Mouse (Mus musculus): Measurements from ENCODE around the gene Mylk4. TPM values are rescaled to one million over a fixed set of nuclear protein-coding genes. Genes with fewer than 3 reads are reported as not detected.

The Mylk4 gene
- total RNA-seq (2021), result 10 to 100 TPM; 55.6 to 59.7 TPM

DNA sequence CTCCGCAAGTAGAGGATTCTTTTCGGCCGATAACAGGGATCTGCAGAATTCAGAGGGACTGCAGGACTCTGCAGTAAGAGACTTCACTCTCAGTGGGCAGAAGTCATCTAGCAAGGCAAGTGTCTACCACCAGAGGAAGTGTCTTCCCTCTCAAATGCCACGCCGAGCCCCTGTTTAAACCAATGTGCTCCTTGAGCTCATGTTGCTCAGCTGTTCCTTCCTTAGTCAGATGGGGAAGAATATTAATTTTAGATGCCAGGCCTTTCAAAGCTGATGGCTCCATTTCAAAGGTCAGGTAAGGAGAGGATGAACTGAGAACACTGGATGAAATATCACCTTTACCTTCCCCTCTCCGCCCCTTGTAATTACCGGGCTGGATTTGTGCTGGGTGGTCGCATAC lies at the start of gene Mylk4:
TSS of gene Mylk4 (minus strand) at position 139 of the 400 bp plus-strand sequence.
- DNase-seq, result no peak

DNA sequence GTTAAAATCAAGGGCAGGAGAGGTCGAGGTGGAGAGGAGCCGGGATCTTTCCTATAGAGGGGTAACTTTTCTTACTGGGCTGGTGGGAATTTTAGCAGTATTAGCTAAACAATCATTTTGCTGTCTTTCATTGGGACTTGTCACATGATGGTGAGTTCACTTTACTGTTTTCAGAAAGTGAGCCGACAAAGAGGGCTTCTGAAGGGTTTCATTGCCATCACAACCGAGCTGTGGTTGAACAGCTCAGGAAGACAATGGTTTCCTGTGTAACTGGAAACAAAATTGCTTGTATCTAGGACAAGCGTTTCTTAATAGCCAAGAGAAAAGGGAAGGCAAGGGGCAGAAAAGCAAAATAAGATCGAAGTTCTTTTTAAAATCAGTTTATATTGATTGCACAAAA lies 49.5 kb upstream of the Mylk4 start:
- DNase-seq, result no peak

DNA sequence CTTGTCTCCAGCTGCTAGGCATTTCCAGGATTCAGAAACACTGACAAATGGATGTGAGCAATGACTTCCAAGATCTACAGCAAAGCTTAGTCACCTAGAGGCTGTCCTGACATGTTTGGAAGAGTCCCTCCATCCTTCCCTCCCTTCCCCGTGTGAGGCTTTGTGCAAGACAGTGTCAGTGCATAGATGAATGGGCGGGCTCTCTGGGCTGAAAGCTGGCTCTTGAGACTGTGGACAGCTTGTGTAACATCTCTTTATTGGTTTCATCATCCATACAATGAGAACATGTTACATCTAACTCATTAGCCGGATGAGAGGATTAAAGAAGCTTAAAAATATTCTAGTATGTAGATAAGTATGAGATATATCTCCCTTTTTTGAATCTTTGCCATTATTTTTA lies 49.0 kb upstream of the Mylk4 start:
- DNase-seq, result no peak

DNA sequence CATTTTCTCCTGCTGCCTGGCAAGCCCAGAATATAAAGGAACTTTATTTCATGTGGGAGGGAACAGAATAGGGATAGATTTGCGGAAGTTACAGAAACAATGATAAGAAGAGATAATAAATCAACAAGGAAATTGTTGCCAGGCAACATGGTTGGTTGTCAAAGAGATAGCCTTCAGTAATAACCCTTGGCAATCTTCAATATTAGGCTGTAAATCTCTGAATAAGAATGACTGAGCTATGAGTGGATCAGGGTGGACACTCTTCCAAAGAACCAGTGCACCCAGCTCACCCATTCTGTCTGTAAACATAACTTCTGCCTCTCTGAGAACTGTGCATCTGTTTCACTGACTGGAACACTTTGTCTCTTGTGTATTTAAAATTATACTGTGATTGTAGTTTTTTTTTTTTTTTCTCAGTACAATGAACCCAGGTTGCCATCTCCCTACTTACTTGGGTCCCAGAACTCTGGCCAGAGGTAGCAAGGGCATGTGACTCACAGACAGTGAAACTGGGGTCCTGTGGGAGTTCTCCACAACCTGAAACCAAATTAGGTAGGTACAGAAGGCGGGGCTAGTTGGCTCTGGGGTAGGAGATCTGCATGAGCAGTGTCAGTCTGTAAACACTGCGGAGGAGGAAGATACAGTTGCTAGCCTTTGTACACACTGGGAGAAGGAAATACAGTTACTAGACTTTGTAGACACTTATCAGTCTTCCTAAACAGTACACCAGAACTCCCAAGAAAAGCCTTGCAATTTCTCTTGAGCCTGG lies 47.9 kb upstream of the Mylk4 start:
- no peak for DNase-seq

DNA sequence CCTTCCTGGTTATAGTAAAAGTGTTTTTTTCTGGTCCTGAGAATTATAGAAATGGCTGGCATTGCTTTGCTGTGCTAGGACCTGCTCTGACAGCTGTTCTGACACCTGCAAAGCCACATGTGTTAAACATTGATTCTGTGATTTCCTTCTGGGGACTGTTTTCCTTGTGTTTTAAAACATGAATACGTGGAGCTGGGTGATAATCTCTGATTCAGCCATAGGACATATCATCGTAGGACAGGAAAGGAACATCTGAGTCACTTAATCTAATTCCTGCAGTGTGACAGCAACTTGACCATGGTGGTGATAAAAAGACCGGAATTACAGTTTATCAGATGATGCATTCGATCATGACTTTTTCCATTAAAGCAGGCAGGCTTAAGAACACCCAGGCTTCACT lies 45.1 kb upstream of the Mylk4 start:
- DNase-seq, result no peak

DNA sequence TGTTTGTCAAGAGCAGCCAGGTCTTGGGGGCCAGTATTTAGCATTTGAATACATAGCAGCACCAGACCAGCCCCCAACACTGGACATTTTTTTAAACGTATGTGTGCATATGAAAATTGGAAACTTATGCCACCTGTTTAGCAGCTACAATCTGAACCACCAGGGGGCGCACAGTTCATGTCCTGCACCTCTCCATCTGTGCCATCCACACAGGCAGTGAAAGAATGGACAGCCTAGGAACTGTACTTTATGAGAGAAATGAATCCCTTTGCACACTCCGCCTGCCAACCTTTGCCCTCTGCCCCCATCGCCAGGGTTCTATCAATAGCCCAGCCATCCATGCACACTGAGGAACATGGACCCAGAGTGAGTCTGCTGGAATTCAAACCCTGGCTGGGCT lies 44.2 kb upstream of the Mylk4 start:
- peak; percentile 69 for DNase-seq

DNA sequence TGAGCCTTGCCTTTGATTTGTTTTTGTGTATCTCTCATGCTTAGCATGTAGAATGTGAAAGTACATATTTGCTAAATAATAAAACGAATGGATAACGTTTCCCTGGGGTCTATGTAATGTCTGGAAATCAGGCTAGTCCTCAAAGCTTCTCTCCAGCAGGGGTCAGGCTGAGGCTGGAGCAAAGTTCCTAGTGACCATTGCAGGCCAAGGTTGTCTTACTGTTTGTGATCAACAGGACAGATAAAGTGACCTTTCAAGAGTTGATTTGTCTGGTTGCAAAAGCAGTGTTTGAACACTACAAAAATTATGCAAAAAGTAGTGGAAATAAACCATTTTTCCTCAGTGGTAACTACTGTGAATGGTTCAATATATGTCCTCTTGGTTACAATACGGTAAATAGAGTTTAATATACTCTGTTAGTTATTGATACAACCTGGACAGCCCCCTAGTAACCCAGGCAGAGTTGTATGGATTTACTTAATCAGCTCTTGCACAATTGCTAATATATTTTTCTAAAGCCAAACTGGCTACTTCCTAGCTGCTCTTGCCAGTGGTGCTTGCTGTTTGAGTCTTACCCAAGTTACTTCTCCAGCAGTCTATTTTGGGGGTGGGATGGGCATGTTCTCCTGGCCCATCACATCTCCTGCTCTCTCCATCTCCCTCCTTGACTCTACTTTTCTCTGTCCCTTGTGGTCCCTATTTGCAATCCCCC lies 43.5 kb upstream of the Mylk4 start:
- no peak for DNase-seq

DNA sequence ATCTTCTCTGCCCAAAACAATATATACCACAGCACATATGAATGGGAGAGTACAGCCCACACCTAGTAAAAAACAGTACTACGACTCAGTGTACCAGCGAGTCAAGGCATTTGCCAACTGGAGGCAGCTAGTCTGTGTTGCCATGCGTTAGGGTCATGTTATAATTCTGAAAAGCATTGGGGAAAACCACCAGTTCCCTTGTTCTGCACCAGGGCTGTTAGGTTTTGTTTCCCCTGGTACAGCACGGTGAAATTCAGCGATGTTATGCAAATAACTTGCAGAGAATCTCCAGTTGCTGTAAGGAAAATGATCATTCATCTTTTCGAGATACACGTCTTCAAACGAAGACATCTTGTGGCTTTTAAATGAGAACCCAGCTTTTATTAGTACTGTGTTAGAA lies 41.8 kb upstream of the Mylk4 start:
- no peak for DNase-seq

DNA sequence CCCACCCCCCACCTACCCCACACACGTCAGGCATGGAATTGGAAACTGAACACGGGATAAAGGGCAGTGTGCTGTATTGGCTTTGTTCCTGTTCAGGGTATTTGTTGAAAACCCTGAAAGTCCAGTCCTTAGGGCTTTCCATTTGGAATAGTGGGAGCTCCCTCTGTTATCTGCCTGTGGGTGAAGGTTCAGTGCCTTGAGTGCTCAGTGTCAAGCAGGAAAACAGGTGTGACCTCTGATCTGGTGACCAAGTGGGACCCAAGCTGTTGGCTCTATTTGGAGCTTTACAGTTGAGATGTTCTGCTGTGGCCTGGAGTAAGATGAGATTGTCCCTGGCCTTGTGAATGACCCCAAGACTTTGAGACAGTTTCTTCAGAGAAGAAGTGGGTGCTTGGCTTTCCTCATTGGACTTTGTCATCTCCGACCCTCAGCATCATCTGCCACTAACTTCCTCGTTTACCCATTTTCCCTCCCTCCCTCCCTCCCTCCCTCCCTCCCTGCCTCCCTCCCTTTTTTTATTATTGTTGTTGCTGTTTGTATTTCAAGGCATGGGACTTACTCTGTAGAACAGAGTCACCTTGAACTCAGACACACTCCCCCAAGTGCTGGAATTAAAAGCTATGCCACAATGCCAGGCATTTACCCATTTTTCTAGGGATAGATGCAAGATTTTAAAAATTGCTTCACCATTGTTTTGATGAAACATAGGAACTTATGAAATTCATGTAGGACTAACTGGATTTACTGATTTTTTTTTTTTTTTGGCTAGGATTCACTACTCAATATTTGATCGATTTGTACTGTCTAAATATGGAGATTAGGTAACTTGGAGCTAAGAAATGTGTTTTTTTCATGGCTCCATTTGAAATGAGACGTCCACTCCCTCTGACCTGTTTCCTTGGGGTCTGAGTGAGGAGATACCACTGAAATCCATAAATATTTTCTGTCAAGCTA lies 40.9 kb upstream of the Mylk4 start:
- DNase-seq, result no peak

DNA sequence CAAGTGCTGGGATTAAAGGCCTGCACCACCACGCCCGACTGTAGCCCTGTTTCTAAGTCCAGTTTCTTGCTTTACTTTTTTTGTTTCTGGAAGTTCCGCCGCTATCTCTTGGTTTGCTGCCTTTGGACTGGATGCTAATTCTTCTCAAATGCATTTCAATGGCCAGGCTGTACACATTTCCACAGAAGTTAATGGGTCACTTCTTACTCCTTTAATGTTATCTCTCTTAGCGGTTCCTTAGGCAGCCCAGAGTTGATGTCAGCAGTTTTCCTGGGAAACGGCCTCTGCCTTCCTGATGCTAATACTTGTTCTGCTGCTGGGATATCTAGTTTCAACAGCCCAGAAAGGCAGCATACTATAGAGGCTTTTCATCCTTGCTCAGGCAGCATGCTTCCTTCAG lies 39.4 kb upstream of the Mylk4 start:
- no peak for DNase-seq

DNA sequence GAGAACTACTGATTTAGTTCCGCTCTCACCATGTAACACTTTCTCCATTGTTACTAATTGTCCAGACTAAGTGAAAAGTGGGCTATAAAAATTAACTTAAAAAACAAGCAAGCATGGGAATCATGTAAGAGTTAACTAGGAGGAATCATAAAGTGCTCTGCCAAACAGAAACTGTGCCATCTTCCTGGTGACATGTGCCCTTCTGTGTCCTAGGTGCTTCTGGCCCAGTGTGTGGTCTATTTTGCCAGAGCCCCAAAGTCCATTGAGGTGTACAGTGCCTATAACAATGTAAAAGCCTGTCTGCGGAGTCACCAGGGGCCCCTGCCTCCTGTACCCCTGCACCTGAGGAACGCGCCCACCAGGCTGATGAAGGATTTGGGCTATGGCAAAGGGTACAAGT lies 37.9 kb upstream of the Mylk4 start:
- no peak for DNase-seq

DNA sequence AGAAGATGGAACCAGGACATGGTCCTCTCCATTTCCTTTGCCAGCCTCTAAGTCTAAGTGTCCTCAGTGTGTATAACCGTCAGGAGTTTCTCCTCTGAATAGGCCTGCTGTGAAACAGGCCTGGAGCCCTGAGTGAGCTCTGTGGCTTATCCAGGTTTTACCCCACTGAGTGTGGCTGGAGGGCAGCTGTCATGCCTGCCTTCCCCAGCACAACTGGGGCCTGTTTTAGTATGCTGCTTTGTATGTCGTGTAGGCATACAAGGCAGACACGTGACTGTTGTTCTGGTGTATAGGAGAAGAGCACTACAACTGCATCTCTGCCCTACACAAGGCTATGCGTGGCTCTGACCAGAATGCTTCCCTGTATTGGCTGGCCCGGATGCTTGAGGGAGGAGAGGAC lies 36.2 kb upstream of the Mylk4 start:
- DNase-seq, result no peak

DNA sequence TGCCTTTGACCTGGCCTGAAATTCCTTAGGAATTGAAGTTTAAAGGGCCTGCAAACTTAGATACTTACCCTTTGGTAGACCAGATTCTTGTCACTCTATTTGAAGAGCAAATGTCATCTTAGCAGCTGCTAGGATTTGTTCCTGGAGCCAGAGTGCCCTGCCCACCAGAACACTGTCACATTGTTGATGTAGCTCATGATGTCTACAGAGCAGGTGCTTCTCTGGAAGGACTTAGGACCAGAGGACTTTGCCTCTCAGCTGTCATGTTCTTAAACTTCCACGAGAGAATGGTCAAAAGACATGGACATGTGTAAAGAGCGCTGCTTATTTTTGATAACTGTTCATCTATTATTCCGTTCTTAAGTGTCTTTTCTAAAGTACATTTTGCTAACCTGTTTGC lies 35.5 kb upstream of the Mylk4 start:
- no peak for DNase-seq

DNA sequence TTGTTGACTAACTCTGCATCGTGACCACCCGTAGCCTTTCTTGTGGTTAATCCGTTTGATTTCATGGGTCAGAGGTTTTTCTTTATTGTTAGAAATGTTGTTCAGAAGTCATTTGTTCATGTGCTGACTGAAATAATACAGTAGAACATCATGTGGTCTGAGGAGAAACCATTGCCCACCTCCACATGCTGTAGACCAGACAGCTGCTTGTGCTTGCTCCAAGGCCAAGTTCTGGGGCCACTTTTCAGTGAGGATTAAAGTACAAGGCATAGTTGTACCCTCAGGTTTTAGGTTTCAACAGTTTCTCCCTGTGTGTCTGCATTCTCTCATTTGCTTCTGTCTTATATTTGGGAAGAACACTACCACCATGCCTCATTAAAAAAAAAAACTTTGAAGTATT lies 23.9 kb upstream of the Mylk4 start:
- DNase-seq, result no peak

DNA sequence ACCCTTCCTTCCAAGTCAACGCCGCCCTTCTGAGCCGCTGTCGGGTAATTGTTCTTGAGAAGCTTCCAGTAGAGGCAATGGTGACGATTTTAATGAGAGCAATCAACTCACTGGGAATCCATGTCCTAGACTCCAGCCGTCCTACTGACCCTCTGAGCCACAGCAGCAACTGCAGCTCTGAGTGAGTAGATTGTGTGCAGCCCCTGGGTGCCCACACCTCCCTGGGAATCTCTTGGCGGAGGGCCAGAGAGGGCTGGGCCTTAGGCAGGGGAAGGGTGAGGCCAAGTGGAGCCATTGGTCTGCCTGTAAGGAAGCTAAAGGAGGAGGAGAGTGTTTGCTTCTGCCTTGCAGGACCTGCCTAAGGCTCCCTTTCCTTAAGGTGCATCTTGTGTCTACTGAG lies 23.1 kb upstream of the Mylk4 start:
- peak; percentile 58 for DNase-seq

DNA sequence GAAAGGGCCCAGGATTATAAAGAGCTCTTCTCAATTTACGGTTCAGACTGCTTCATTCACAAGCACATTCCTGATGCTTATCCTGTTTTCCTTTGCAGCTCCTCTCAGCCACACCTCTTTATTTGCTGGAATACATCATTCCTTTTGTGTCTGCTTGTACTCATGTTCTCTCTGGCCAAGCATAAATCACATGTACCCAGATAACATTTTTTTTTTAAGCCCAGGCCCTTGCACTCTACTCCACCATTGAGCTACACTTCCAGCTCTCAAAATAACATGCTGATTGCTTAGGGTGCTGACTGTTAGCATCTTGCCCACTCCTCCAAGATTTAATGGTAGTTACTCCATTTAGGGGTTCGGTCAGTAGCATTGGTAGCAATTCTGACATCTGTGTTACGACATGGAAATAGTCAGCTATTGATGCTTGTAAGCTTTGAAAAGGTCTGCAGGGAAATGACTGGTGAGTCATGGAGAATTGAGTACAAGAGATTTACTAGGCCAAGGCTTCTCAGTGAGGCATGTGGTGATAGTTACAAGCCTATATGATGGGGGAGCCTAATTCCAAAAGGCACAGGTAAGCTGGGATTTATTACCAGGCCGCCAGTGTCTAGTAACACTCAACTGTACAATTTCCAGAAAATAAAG lies 20.1 kb upstream of the Mylk4 start:
- no peak for DNase-seq

DNA sequence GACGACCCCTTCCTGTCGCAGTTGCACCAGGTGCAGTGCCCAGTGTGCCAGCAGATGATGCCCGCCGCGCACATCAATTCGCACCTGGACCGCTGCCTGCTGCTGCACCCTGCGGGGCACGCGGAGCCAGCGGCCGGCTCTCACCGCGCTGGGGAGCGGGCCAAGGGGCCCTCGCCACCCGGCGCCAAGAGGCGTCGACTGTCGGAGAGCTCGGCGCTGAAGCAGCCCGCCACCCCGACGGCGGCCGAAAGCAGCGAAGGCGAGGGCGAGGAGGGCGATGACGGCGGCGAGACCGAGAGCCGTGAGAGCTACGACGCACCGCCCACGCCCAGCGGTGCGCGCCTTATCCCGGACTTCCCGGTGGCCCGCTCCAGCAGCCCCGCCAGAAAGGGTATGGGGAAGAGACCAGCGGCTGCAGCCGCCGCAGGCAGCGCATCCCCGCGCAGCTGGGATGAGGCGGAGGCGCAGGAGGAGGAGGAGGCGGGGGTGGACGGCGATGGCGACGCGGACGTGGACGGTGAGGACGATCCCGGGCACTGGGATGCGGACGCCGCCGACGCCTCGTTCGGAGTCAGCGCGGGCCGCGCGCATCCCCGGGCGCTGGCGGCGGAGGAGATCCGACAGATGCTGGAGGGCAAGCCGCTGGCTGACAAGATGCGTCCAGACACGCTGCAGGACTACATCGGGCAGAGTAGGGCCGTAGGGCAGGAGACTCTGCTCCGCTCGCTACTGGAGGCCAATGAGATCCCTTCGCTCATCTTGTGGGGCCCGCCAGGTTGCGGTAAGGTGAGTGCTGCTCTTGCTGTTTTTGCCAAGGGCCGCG lies 18.7 kb upstream of the Mylk4 start, which contains the start of gene D930007J09Rik:
TSS of gene D930007J09Rik (minus strand) at position 591 of the 823 bp plus-strand sequence.
- peak; percentile 58 for DNase-seq

DNA sequence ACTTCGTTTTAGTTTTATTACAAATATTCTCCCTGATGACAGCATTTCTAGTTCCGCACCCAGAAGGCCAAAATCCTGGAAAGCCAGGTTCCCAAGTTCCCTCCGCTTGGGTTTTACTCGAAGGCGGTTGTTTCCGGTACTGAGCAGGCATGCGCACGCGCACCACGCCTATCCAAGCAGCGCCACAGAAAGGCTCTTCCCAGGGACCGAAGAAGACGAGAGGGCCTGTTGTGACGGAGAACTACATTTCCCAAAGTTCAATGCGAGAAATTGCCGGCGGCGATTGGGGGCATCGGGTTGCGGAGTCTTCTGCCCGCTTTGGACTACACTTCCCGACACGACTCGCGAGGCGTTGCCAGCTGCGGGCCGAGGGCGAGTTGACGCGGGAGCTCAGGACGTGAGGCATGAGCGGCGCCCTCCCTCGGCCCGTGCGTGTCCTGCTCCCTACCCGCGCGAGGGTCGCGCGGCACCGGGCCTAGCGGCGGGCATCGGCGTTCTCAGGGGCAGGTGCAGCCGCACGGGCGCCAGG lies 18.0 kb upstream of the Mylk4 start, which contains the start of gene Wrnip1:
TSS of gene Wrnip1 (plus strand) at position 346 of the 529 bp plus-strand sequence.
- DNase-seq, result peak; percentile 97

DNA sequence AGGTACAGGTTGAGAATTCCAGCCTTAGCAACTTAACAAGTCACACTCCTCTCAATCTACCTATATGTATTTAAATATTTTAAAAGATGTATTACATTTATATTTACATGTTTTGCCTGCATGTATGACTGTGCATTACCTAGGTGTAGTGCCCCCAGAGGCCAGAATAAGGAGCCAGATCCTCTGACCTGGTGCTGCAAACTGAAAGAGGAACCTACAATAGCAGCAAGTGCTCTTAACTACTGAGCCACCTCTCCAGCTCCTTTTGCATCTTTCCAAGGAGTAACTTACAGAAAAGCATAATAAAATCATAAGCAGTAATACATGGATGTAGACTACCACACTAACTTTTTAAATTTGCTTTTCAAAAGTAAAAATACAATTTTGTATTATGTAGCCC lies 17.1 kb upstream of the Mylk4 start:
- DNase-seq, result no peak

DNA sequence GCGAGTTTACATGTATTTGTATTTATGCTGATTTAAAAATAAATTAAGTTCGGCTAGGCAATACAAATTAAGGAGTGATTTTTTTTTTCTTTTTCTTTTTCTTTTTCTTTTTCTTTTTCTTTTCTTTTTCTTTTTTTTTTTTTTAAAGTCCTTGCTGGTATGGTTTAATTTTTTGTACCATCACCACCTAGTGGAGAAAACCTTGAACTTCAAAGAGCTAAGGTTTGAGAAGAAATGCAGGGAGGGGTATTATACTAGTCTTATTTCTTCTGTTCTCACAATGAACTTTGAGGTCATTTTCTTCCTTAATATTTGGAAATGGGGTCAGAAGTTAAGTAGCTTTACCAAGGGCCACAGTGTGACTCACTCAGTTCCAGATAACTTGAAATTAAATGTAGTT lies 15.4 kb upstream of the Mylk4 start:
- DNase-seq, result no peak

DNA sequence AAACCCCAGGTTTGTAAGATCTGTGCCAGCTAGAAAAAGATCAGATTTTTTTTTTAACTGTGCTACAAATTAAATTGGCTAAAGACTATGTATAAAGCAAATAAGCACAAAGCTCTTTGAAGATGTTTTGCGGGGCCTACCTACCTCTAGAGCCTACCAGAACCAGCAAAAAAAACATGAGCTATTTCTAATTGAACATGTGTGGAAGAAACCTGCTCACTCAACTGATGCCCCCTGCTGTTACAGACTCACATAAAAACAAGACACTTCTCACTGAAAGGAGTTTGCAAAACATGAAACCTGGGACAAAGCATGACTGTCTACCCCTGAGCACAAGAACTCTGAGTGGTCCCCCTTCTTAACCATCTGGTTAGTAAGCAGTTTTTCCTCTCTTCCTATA lies 13.3 kb upstream of the Mylk4 start:
- no peak for DNase-seq
